Mouse (Mus musculus): ENCODE measurements around the gene Olfr472.
"Not testable (repeated sequence)": the region's sequence is repeated elsewhere in the genome, so short reads cannot be mapped to it uniquely, and the experiment has no call there.

Olfr472 gene

DNA sequence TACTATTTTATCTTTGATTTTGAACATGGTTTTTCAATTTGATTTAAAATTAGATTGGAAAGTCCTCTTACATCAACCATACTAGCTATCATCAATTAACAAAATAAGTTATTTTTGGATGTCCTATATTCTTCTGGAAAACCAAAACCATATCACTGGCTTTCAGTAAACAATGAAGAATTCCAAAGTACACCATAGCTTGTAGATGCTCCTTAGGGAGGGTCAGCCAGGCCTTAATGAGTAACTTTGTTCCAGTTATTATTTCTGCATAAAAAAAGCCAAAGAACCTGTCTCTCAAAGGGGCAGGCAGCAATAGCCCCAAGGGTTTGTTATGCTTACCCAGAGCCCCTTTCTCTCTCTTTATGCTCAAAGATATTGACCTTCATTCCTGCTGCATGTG, at the start of gene Olfr472:
Gene Olfr472 (plus strand): TSS at position 301 of the 400 bp plus-strand sequence.
- no peak for DNase-seq (ENCODE audit: low read depth, low spot score)

- DNase-seq (ENCODE audit: low read depth, low spot score): no peak
Measured at GRCm38 (mm10) chr7:107930146-107930545, 32.4 kb downstream of the Olfr472 start, which contains the start of gene Olfr473. Gene Olfr473 (plus strand): TSS chr7:107930446.

- DNase-seq (ENCODE audit: low read depth, low spot score): not testable (repeated sequence)
Measured at GRCm38 (mm10) chr7:107952539-107952938, 54.8 kb downstream of the Olfr472 start.

DNA sequence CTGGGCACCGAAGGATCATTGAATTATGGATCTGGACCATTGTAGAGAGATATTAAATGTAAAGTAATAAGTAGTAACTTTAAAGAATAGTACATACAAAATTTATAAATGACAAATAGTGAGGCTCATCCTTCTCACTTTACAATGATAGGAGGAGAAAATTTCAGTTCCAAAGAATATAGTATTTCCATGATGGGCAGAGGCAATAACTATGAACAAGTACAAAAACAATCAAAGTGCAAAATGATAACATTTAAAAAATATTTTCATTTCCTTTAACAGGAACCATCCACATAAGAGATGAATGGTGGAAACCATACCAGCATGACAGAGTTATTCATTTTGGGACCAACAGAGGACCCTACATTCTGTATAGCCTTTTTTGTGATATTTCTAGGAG, 56.6 kb downstream of the Olfr472 start, which contains the start of gene Olfr474:
Gene Olfr474 (plus strand): TSS at position 301 of the 400 bp plus-strand sequence.
- no peak for DNase-seq (ENCODE audit: low read depth, low spot score)

Measured in c-Kit-negative CD71-positive TER-119-positive erythroid progenitor cells, embryonic 14.5 days (primary cell).